Mouse (Mus musculus) myocyte (in vitro differentiated cells): ENCODE measurements at regions not wholly inside any gene's neighbourhood (a gene's known extent, or its start where the extent isn't known, plus 50 kb on each side); places are given as distances from the start of the nearest gene placed in this dataset.

Source experiments
- H3K27me3 ChIP-seq: one replicate; pipeline ENCODE4 v1.6.1; 2011; ENCODE audit not compliant: control insufficient read depth, insufficient read depth, insufficient read length
- H3K36me3 ChIP-seq: one replicate; pipeline ENCODE4 v1.6.1; 2011; ENCODE audit not compliant: control insufficient read depth, insufficient read depth
- H3K4me2 ChIP-seq: one replicate; pipeline ENCODE4 v1.6.1; 2011; ENCODE audit warnings: low read depth, control low read depth
- H3K4me3 ChIP-seq: one replicate; pipeline ENCODE4 v1.5.1; 2011; ENCODE audit warnings: mild to moderate bottlenecking, control low read depth, moderate library complexity
- H3K79me2 ChIP-seq: one replicate; pipeline ENCODE4 v1.6.1; 2011; ENCODE audit not compliant: control insufficient read depth, insufficient read depth
- H3ac ChIP-seq: one replicate; pipeline ENCODE4 v1.6.1; 2011; ENCODE audit not compliant: control insufficient read depth, insufficient read length
- CEBPB ChIP-seq: IDR thresholded peaks from 2 replicates; pipeline ENCODE4 v1.6.1; 2011; ENCODE audit warnings: mild to moderate bottlenecking, moderate library complexity; ENCODE audit not compliant: poor library complexity, insufficient read depth, severe bottlenecking
- E2F4 ChIP-seq: IDR thresholded peaks from one replicate; pipeline ENCODE4 v1.6.1; 2011; ENCODE audit warnings: mild to moderate bottlenecking, control low read depth, moderate library complexity; ENCODE audit not compliant: insufficient read depth
- MAX ChIP-seq: IDR thresholded peaks from one replicate; pipeline ENCODE4 v1.6.1; 2011; ENCODE audit warnings: low read depth, mild to moderate bottlenecking, control low read depth
- MYOD1 ChIP-seq, 3 experiments: IDR thresholded peaks; one replicate each; pipeline ENCODE4 v1.6.1; 2011; ENCODE audit warnings: control low read depth in 2 of 3, low read depth in 2 of 3, mild to moderate bottlenecking in 2 of 3, moderate library complexity in 1 of 3; ENCODE audit not compliant: insufficient read length in 2 of 3, control insufficient read depth in 1 of 3
- MYOG ChIP-seq, 3 experiments: IDR thresholded peaks; one replicate each; pipeline ENCODE4 v1.6.1; 2011; ENCODE audit warnings: control low read depth in 2 of 3, low read depth in 2 of 3, mild to moderate bottlenecking in 2 of 3; ENCODE audit not compliant: insufficient read length in 2 of 3, control insufficient read depth in 1 of 3, insufficient read depth in 1 of 3
- POLR2A ChIP-seq: IDR thresholded peaks from one replicate; pipeline ENCODE4 v1.6.1; 2011; ENCODE audit warnings: low read depth, mild to moderate bottlenecking, control low read depth, moderate library complexity; ENCODE audit not compliant: insufficient read length
- POLR2AphosphoS2 ChIP-seq: IDR thresholded peaks from one replicate; pipeline ENCODE4 v1.6.1; 2011; ENCODE audit warnings: low read depth, control low read depth; ENCODE audit not compliant: insufficient read length
- REST ChIP-seq: IDR thresholded peaks from one replicate; pipeline ENCODE4 v1.6.1; 2011; ENCODE audit warnings: mild to moderate bottlenecking, control low read depth, moderate library complexity; ENCODE audit not compliant: insufficient read depth, insufficient read length
- SRF ChIP-seq: IDR thresholded peaks from one replicate; pipeline ENCODE4 v1.6.1; 2011; ENCODE audit warnings: low read depth; ENCODE audit not compliant: control insufficient read depth, insufficient read length
- TCF12 ChIP-seq: IDR thresholded peaks from one replicate; pipeline ENCODE4 v1.6.1; 2011; ENCODE audit warnings: mild to moderate bottlenecking, control low read depth; ENCODE audit not compliant: poor library complexity, insufficient read depth, severe bottlenecking
- TCF3 ChIP-seq: IDR thresholded peaks from one replicate; pipeline ENCODE4 v1.6.1; 2011; ENCODE audit warnings: low read depth, control low read depth; ENCODE audit not compliant: insufficient read length
- USF1 ChIP-seq: IDR thresholded peaks from one replicate; pipeline ENCODE4 v1.6.1; 2011; ENCODE audit warnings: low read depth, mild to moderate bottlenecking, control low read depth, moderate library complexity

- Histone ChIP-seq H3K27me3 (no peaks in the 10 kb centered on the region), H3K4me2 (peak overlapping the region; percentile 60), H3K36me3 (no peaks in the 10 kb centered on the region), H3K79me2 (no peaks in the 10 kb centered on the region), H3K4me3 (no peak overlapping the region), H3ac (no peak overlapping the region)
- TF ChIP-seq SRF (no peak), TCF3 (no peak), MAX (no peak)
Observed at GRCm38 (mm10) chr2:79180782-79181181, 74.4 kb upstream of the Itga4 start.

- Histone ChIP-seq H3K36me3 (no peaks in the 10 kb centered on the region), H3K27me3 (no peaks in the 10 kb centered on the region), H3K79me2 (no peaks in the 10 kb centered on the region), H3K4me2 (peak overlapping the region; percentile 26), H3K4me3 (no peak overlapping the region), H3ac (no peak overlapping the region)
- no peak for TF ChIP-seq REST
- TF ChIP-seq MYOD1 (IDR thresholded peaks at IDR 0.05; ENCODE audit: control insufficient read depth in 1 of 3, insufficient read length in 2 of 3, low read depth in 2 of 3): peak in 1 of 3 experiments; percentile 6
- no peak for TF ChIP-seq POLR2AphosphoS2
- TF ChIP-seq MAX: no peak
Observed at GRCm38 (mm10) chr2:79183034-79183630, 72.1 kb upstream of the Itga4 start.

- no peak for TF ChIP-seq TCF3
- no peak for TF ChIP-seq MYOD1 (IDR thresholded peaks at IDR 0.05; ENCODE audit: control insufficient read depth in 1 of 3, insufficient read length in 2 of 3, low read depth in 2 of 3)
- no peak for TF ChIP-seq MYOG (IDR thresholded peaks at IDR 0.05; ENCODE audit: control insufficient read depth in 1 of 3, insufficient read depth in 1 of 3, insufficient read length in 2 of 3, low read depth in 2 of 3)
- TF ChIP-seq MAX: no peak
- no peak for TF ChIP-seq TCF12
- TF ChIP-seq E2F4: no peak
- TF ChIP-seq REST: no peak
- no peak for TF ChIP-seq USF1
- TF ChIP-seq POLR2AphosphoS2: no peak
- no peak for TF ChIP-seq SRF
- no peak for TF ChIP-seq CEBPB
- TF ChIP-seq POLR2A: no peak
- H3K36me3 ChIP-seq: no peaks in the 10 kb centered on the region
- no peak overlapping the region for H3K4me3 ChIP-seq
- H3K4me2 ChIP-seq: no peak overlapping the region
- H3K79me2 ChIP-seq: no peaks in the 10 kb centered on the region
- no peaks in the 10 kb centered on the region for H3K27me3 ChIP-seq
- H3ac ChIP-seq: no peak overlapping the region
Observed at GRCm38 (mm10) chr2:79185234-79186101, 69.8 kb upstream of the Itga4 start.

- Histone ChIP-seq H3K4me3 (no peak overlapping the region), H3K36me3 (no peaks in the 10 kb centered on the region), H3K4me2 (no peak overlapping the region), H3K27me3 (no peaks in the 10 kb centered on the region), H3ac (no peak overlapping the region), H3K79me2 (no peaks in the 10 kb centered on the region)
- TF ChIP-seq POLR2A (no peak), SRF (no peak), POLR2AphosphoS2 (no peak), MAX (no peak), REST (no peak), TCF12 (no peak), USF1 (no peak), E2F4 (no peak), CEBPB (no peak), MYOG (IDR thresholded peaks at IDR 0.05; ENCODE audit: control insufficient read depth in 1 of 3, insufficient read depth in 1 of 3, insufficient read length in 2 of 3, low read depth in 2 of 3) (no peak), TCF3 (no peak), MYOD1 (IDR thresholded peaks at IDR 0.05; ENCODE audit: control insufficient read depth in 1 of 3, insufficient read length in 2 of 3, low read depth in 2 of 3) (no peak)
Observed at GRCm38 (mm10) chr2:79186878-79187277, 68.3 kb upstream of the Itga4 start.

- no peak overlapping the region for H3ac ChIP-seq
- H3K4me3 ChIP-seq: no peak overlapping the region
- H3K36me3 ChIP-seq: no peaks in the 10 kb centered on the region
- no peaks in the 10 kb centered on the region for H3K27me3 ChIP-seq
- no peaks in the 10 kb centered on the region for H3K79me2 ChIP-seq
- TF ChIP-seq REST (no peak), USF1 (no peak)
- H3K4me2 ChIP-seq: no peak overlapping the region
Observed at GRCm38 (mm10) chr2:79188511-79189193, 66.6 kb upstream of the Itga4 start.
